Mouse (Mus musculus) G1E (cell line): ENCODE results near the gene Rbm47.

Source experiments
- CTCF ChIP-seq: IDR thresholded peaks from 2 replicates; pipeline ENCODE4 v1.5.1; 2012; ENCODE audit warnings: low read depth, low read length, inconsistent platforms, mixed read lengths
- GATA2 ChIP-seq: IDR thresholded peaks from 2 replicates; pipeline ENCODE4 v1.6.1; 2012; ENCODE audit warnings: low read depth, low read length, inconsistent platforms, borderline replicate concordance
- TAL1 ChIP-seq: conservative IDR thresholded peaks from 2 replicates; pipeline ENCODE4 v1.6.1; 2012; ENCODE audit warnings: low read depth, low read length, inconsistent platforms, mixed read lengths

GRCm38 (mm10) chr5:66168462-66169098 is 4.3 kb downstream of the Rbm47 start:
- no peak for TF ChIP-seq TAL1
- TF ChIP-seq CTCF: no peak
- no peak for TF ChIP-seq GATA2
